Mouse (Mus musculus) small intestine, adult 10 weeks (tissue): ENCODE measurements around the gene Cnpy1. TPM values are rescaled to one million over a fixed set of nuclear protein-coding genes. Genes with fewer than 3 reads are reported as not detected.

Experiments
- polyA plus RNA-seq: library from polyadenylated mRNA; stranded (reverse); fragments of 350-450 nt; fragmentation: Illumina TruSeq; extraction: RNeasy Lipid Tissue Mini Kit (QIAGEN cat#74804); gene quantifications from one replicate; pipeline ENCODE4 v1.2.3, GENCODE M21; 2014; ENCODE audit warnings: low replicate concordance

The Cnpy1 gene
- 41.0 TPM for polyA plus RNA-seq

GRCm38 (mm10) chr5:28245574-28245973, at the start of gene Cnpy1:
TSS of gene Cnpy1 (minus strand) at chr5:28245806.

GRCm38 (mm10) chr5:28165358-28166255, 80.0 kb downstream of the Cnpy1 start, which contains the start of gene En2:
TSS of gene En2 (plus strand) at chr5:28165694.

Other genes with a start within 250 kb of the Cnpy1 start
- gene Insig1, start 174.4 kb downstream of the Cnpy1 start, polyA plus RNA-seq = 96.7 TPM
- gene En2, start 80.1 kb downstream of the Cnpy1 start, polyA plus RNA-seq = not detected
- 62.0 TPM for gene Rbm33, start 71.3 kb upstream of the Cnpy1 start, polyA plus RNA-seq
- 0.37 TPM for gene Shh, start 221.4 kb upstream of the Cnpy1 start, polyA plus RNA-seq